Mouse (Mus musculus): Measurements from ENCODE around the gene Slc8b1. TPM values are rescaled to one million over a fixed set of nuclear protein-coding genes. Genes with fewer than 3 reads are reported as not detected.
"Not testable (repeated sequence)": the region's sequence is repeated elsewhere in the genome, so short reads cannot be mapped to it uniquely, and the experiment has no call there.

The Slc8b1 gene
- total RNA-seq, 2 experiments from 2014 or later: 7.8 to 11.8 TPM

- DNase-seq (ENCODE audit: low spot score in 2 of 2): peak in 1 of 2 experiments; percentile 37
Measured at GRCm38 (mm10) chr5:120495064-120495702, 15.8 kb upstream of the Slc8b1 start.

GRCm38 (mm10) chr5:120495703-120496226 lies 15.2 kb upstream of the Slc8b1 start:
- DNase-seq (ENCODE audit: low spot score in 2 of 2): no peak

GRCm38 (mm10) chr5:120497071-120497470 lies 13.9 kb upstream of the Slc8b1 start:
- no peak for DNase-seq (ENCODE audit: low spot score in 2 of 2)

GRCm38 (mm10) chr5:120499202-120499601 lies 11.8 kb upstream of the Slc8b1 start:
- DNase-seq (ENCODE audit: low spot score in 2 of 2): no peak

GRCm38 (mm10) chr5:120500609-120501008 lies 10.4 kb upstream of the Slc8b1 start:
- DNase-seq (ENCODE audit: low spot score in 2 of 2): not testable (repeated sequence)

- peak in 1 of 2 experiments; percentile 78 for DNase-seq (ENCODE audit: low spot score in 2 of 2)
Measured at GRCm38 (mm10) chr5:120502147-120502621, 8.8 kb upstream of the Slc8b1 start.

- peak in 1 of 2 experiments; percentile 42 for DNase-seq (ENCODE audit: low spot score in 2 of 2)
Measured at GRCm38 (mm10) chr5:120502675-120503143, 8.3 kb upstream of the Slc8b1 start.

GRCm38 (mm10) chr5:120503144-120503795 lies 7.7 kb upstream of the Slc8b1 start, which contains the start of gene Plbd2:
Gene Plbd2, minus strand, starts transcription at chr5:120503625.
- DNase-seq (ENCODE audit: low spot score in 2 of 2): peak; percentile 48 to 84

- DNase-seq (ENCODE audit: low spot score in 2 of 2): peak; percentile 45 to 85
Measured at GRCm38 (mm10) chr5:120505368-120505767, 5.6 kb upstream of the Slc8b1 start.

- DNase-seq (ENCODE audit: low spot score in 2 of 2): no peak
Measured at GRCm38 (mm10) chr5:120505781-120506180, 5.2 kb upstream of the Slc8b1 start.

GRCm38 (mm10) chr5:120506490-120506889 lies 4.5 kb upstream of the Slc8b1 start:
- DNase-seq (ENCODE audit: low spot score in 2 of 2): no peak

- no peak for DNase-seq (ENCODE audit: low spot score in 2 of 2)
Measured at GRCm38 (mm10) chr5:120507311-120507710, 3.7 kb upstream of the Slc8b1 start.

GRCm38 (mm10) chr5:120511643-120512220 lies 764 bp downstream of the Slc8b1 start:
- DNase-seq (ENCODE audit: low spot score in 2 of 2): no peak

GRCm38 (mm10) chr5:120512911-120513555 lies 2.1 kb downstream of the Slc8b1 start:
- no peak for DNase-seq (ENCODE audit: low spot score in 2 of 2)

GRCm38 (mm10) chr5:120514031-120514677 lies 3.2 kb downstream of the Slc8b1 start:
- no peak for DNase-seq (ENCODE audit: low spot score in 2 of 2)

GRCm38 (mm10) chr5:120514754-120515153 lies 3.8 kb downstream of the Slc8b1 start:
- DNase-seq (ENCODE audit: low spot score in 2 of 2): no peak

GRCm38 (mm10) chr5:120515451-120515850 lies 4.5 kb downstream of the Slc8b1 start:
- no peak for DNase-seq (ENCODE audit: low spot score in 2 of 2)

- no peak for DNase-seq (ENCODE audit: low spot score in 2 of 2)
Measured at GRCm38 (mm10) chr5:120516221-120516984, 5.4 kb downstream of the Slc8b1 start.

- DNase-seq (ENCODE audit: low spot score in 2 of 2): no peak
Measured at GRCm38 (mm10) chr5:120517552-120517951, 6.6 kb downstream of the Slc8b1 start.

- no peak for DNase-seq (ENCODE audit: low spot score in 2 of 2)
Measured at GRCm38 (mm10) chr5:120522649-120523048, 11.7 kb downstream of the Slc8b1 start.

All from layer of hippocampus, adult 18-20 months (tissue).